Mouse (Mus musculus): Measurements from ENCODE around the gene Xpr1. TPM values are rescaled to one million over a fixed set of nuclear protein-coding genes. Genes with fewer than 3 reads are reported as not detected.

The Xpr1 gene
- total RNA-seq, 2 experiments from 2014 or later: 31.0 to 34.2 TPM

GRCm38 (mm10) chr1:155408577-155408966, 8.6 kb downstream of the Xpr1 start:
- intact Hi-C loops (cut with DNase I): no loop called here
- DNase-seq: no peak

GRCm38 (mm10) chr1:155407697-155408576, 9.3 kb downstream of the Xpr1 start:
- intact Hi-C loops (cut with DNase I): no loop called here
- no peak for DNase-seq

GRCm38 (mm10) chr1:155400056-155400455, 17.2 kb downstream of the Xpr1 start:
- no peak for DNase-seq
- intact Hi-C loops (cut with DNase I): no loop called here

GRCm38 (mm10) chr1:155394829-155395228, 22.4 kb downstream of the Xpr1 start:
- intact Hi-C loops (cut with DNase I): no loop called here
- DNase-seq: no peak

GRCm38 (mm10) chr1:155394021-155394420, 23.2 kb downstream of the Xpr1 start:
- DNase-seq: no peak
- intact Hi-C loops (cut with DNase I): no loop called here

- intact Hi-C loops (cut with DNase I): no loop called here
- DNase-seq: no peak
These were observed 24.4 kb downstream of the Xpr1 start for GRCm38 (mm10) chr1:155392825-155393224.

- intact Hi-C loops (cut with DNase I): no loop called here
- no peak for DNase-seq
These were observed 25.7 kb downstream of the Xpr1 start for GRCm38 (mm10) chr1:155391537-155391936.

GRCm38 (mm10) chr1:155388418-155388817, 28.8 kb downstream of the Xpr1 start:
- DNase-seq: no peak
- intact Hi-C loops (cut with DNase I): no loop called here

- no peak for DNase-seq
- intact Hi-C loops (cut with DNase I): no loop called here
These were observed 30.7 kb downstream of the Xpr1 start for GRCm38 (mm10) chr1:155386551-155386950.

GRCm38 (mm10) chr1:155383319-155384302, 33.6 kb downstream of the Xpr1 start:
- intact Hi-C loops (cut with DNase I): no loop called here
- DNase-seq: no peak

- intact Hi-C loops (cut with DNase I): no loop called here
- DNase-seq: no peak
These were observed 35.3 kb downstream of the Xpr1 start for GRCm38 (mm10) chr1:155381931-155382330.

- no peak for DNase-seq
- intact Hi-C loops (cut with DNase I): loop anchor here (5.0 kb wide), 1 partner anchor 33 kb away; no protein-coding TSS in a partner anchor
These were observed 37.9 kb downstream of the Xpr1 start for GRCm38 (mm10) chr1:155379289-155379688.

- intact Hi-C loops (cut with DNase I): no loop called here
- DNase-seq: no peak
These were observed 44.4 kb downstream of the Xpr1 start for GRCm38 (mm10) chr1:155372821-155373220.

- intact Hi-C loops (cut with DNase I): no loop called here
- DNase-seq: no peak
These were observed 47.0 kb downstream of the Xpr1 start for GRCm38 (mm10) chr1:155370075-155370658.

- DNase-seq: no peak
- intact Hi-C loops (cut with DNase I): no loop called here
These were observed 50.8 kb downstream of the Xpr1 start for GRCm38 (mm10) chr1:155366366-155366765.

GRCm38 (mm10) chr1:155361502-155362126, 55.6 kb downstream of the Xpr1 start:
- DNase-seq: no peak
- intact Hi-C loops (cut with DNase I): no loop called here

- peak in 1 of 2 experiments; percentile 17 for DNase-seq
- intact Hi-C loops (cut with DNase I): no loop called here
These were observed 64.1 kb downstream of the Xpr1 start for GRCm38 (mm10) chr1:155353096-155353495.

GRCm38 (mm10) chr1:155351527-155351926, 65.7 kb downstream of the Xpr1 start:
- intact Hi-C loops (cut with DNase I): no loop called here
- no peak for DNase-seq

GRCm38 (mm10) chr1:155348491-155348890, 68.7 kb downstream of the Xpr1 start:
- DNase-seq: no peak
- intact Hi-C loops (cut with DNase I): loop anchor here (5.0 kb wide), 1 partner anchor 69 kb away; the partner anchor contains the start of gene Xpr1

GRCm38 (mm10) chr1:155347339-155347738, 69.9 kb downstream of the Xpr1 start:
- no peak for DNase-seq
- intact Hi-C loops (cut with DNase I): loop anchor here (5.0 kb wide), 1 partner anchor 70 kb away; the partner anchor contains the start of gene Xpr1

Data from heart, postnatal 14 days (tissue).